Mouse (Mus musculus) layer of hippocampus, adult 18-20 months (tissue): ENCODE data around the gene Gm44502. TPM values are rescaled to one million over a fixed set of nuclear protein-coding genes. Genes with fewer than 3 reads are reported as not detected.
"Not testable (repeated sequence)": the region's sequence is repeated elsewhere in the genome, so short reads cannot be mapped to it uniquely, and the experiment has no call there.

Source experiments
- DNase-seq, 2 experiments: peaks; one replicate each; pipeline ENCODE4 v3.0.0; 2022; ENCODE audit warnings: low spot score in 2 of 2
- total RNA-seq, 2 experiments: library from RNA; stranded (reverse); gene quantifications; 2 replicates each; pipeline ENCODE4 v1.2.3; 2021

The Gm44502 gene
- total RNA-seq, 2 experiments from 2014 or later: 0.42 TPM; not detected in 1

GRCm38 (mm10) chr15:89454857-89455256 lies 25.4 kb upstream of the Gm44502 start:
- DNase-seq: no peak

GRCm38 (mm10) chr15:89453865-89454478 lies 24.5 kb upstream of the Gm44502 start, which contains the start of gene Mapk8ip2:
Mapk8ip2 (plus strand) TSS chr15:89453913.
- DNase-seq: peak in 1 of 2 experiments; percentile 61

- no peak for DNase-seq
Measured at GRCm38 (mm10) chr15:89452906-89453864, 23.7 kb upstream of the Gm44502 start.

- no peak for DNase-seq
Measured at GRCm38 (mm10) chr15:89442486-89443070, 13.1 kb upstream of the Gm44502 start.

GRCm38 (mm10) chr15:89435878-89436277 lies 6.4 kb upstream of the Gm44502 start:
- DNase-seq: no peak

- DNase-seq: no peak
Measured at GRCm38 (mm10) chr15:89434136-89434535, 4.6 kb upstream of the Gm44502 start.

GRCm38 (mm10) chr15:89432946-89433345 lies 3.5 kb upstream of the Gm44502 start:
- no peak for DNase-seq

GRCm38 (mm10) chr15:89431806-89432205 lies 2.3 kb upstream of the Gm44502 start:
- no peak for DNase-seq

- DNase-seq: no peak
Measured at GRCm38 (mm10) chr15:89431271-89431670, 1.8 kb upstream of the Gm44502 start.

GRCm38 (mm10) chr15:89430771-89431170 lies 1.3 kb upstream of the Gm44502 start:
- DNase-seq: not testable (repeated sequence)

GRCm38 (mm10) chr15:89430341-89430740 lies 845 bp upstream of the Gm44502 start:
- DNase-seq: peak in 1 of 2 experiments; percentile 31

GRCm38 (mm10) chr15:89428821-89429351 lies 610 bp downstream of the Gm44502 start:
- no peak for DNase-seq

GRCm38 (mm10) chr15:89428136-89428790 lies 1.2 kb downstream of the Gm44502 start:
- DNase-seq: no peak

GRCm38 (mm10) chr15:89426716-89427115 lies 2.8 kb downstream of the Gm44502 start:
- DNase-seq: no peak

GRCm38 (mm10) chr15:89425711-89426121 lies 3.8 kb downstream of the Gm44502 start, which contains the start of gene Cpt1b:
Cpt1b (minus strand) TSS chr15:89425863.
- DNase-seq: no peak

GRCm38 (mm10) chr15:89424621-89425020 lies 4.9 kb downstream of the Gm44502 start:
- no peak for DNase-seq

- DNase-seq: no peak
Measured at GRCm38 (mm10) chr15:89421938-89422337, 7.6 kb downstream of the Gm44502 start.

- no peak for DNase-seq
Measured at GRCm38 (mm10) chr15:89415282-89415681, 14.2 kb downstream of the Gm44502 start.

GRCm38 (mm10) chr15:89410118-89410517 lies 19.4 kb downstream of the Gm44502 start, which contains the start of gene Syce3:
Syce3 (minus strand) TSS chr15:89410503.
- no peak for DNase-seq

- DNase-seq: no peak
Measured at GRCm38 (mm10) chr15:89406691-89407090, 22.8 kb downstream of the Gm44502 start.
